Mouse (Mus musculus): ENCODE results near the gene Ctdspl. TPM values are rescaled to one million over a fixed set of nuclear protein-coding genes. Genes with fewer than 3 reads are reported as not detected.

Ctdspl gene
- total RNA-seq, 1 experiment: 2.9 TPM

DNA sequence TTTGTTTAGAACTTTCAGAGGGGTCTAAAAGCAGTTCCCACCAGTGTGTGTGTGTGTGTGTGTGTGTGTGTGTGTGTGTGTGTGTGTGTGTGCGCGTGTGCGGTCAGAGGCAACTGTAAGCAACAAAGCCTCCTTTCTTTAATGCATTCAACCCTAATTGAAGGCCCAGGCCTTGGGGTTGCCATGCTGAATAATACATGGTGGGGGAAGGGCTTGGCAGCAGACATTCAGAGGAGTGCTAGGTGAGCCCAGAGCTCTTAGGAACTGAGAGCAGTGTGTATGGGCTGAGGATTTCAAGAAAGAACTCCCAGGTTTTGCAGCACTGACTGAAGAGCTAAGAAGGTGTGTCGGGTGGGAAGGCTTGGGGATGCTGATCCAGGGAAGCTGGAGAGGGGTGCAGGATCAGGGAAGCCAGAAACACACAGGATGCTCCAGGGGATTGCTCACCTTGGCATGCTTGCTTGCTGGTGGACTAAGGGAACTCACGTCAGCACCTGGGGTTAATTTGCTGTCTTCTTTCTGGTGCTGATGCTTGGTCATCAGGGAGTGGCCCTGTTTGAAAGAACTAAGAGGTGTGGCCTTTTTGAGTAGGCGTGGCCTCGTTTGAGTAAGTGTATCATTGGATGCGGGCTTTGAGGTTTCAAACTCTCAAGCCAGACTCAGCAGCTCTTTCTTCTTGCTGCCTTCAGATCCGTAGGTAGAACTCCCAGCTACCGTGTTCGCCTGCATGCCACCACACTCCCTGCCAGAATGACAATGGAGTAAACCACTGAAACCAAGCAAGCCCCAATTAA lies 62.7 kb downstream of the Ctdspl start:
- H3K4me3 ChIP-seq (ENCODE audit: insufficient read depth in 1 of 2, low read depth in 1 of 2, low read length in 2 of 2, poor library complexity in 1 of 2, severe bottlenecking in 1 of 2): no peak overlapping the region
- in situ Hi-C loops (cut with MboI; ENCODE audit: low sequenced_read_pairs in 2 of 2, unreplicated experiment in 2 of 2): no loop called here
- peaks cover 2 to 26% of the 10 kb centered on the region in 2 experiments; a peak in 3 of 4 replicates for H3K4me1 ChIP-seq (ENCODE audit: control insufficient read depth in 2 of 2, insufficient read depth in 2 of 2, low read length in 2 of 2, poor library complexity in 1 of 2)
- no peaks in the 10 kb centered on the region for H3K36me3 ChIP-seq (ENCODE audit: control insufficient read depth, insufficient read depth, low read length, poor library complexity, severe bottlenecking)
- H3K9me3 ChIP-seq (ENCODE audit: control insufficient read depth, insufficient read depth, low read depth, low read length): no peaks in the 10 kb centered on the region
- TF ChIP-seq MAFK (IDR thresholded peaks at IDR 0.05; ENCODE audit: insufficient read depth, low read depth, low read length): no peak
- no peak for TF ChIP-seq HCFC1 (IDR thresholded peaks at IDR 0.05; ENCODE audit: borderline replicate concordance, insufficient read depth, low read length)
- no peak for TF ChIP-seq ZC3H11A (IDR thresholded peaks at IDR 0.05; ENCODE audit: borderline replicate concordance, low read depth, low read length)
- TF ChIP-seq CHD2 (IDR thresholded peaks at IDR 0.05; ENCODE audit: low read depth, low read length): no peak
- no peak for TF ChIP-seq ZNF384 (IDR thresholded peaks at IDR 0.05; ENCODE audit: low read depth, low read length)
- H3K27ac ChIP-seq (ENCODE audit: insufficient read depth, low read depth, low read length, poor library complexity, severe bottlenecking): no peak overlapping the region
- DNase-seq (ENCODE audit: low read depth, low spot score): peak; percentile 50
- no peak overlapping the region for H3K9ac ChIP-seq (ENCODE audit: insufficient read depth, low read depth, low read length, poor library complexity, severe bottlenecking)

DNA sequence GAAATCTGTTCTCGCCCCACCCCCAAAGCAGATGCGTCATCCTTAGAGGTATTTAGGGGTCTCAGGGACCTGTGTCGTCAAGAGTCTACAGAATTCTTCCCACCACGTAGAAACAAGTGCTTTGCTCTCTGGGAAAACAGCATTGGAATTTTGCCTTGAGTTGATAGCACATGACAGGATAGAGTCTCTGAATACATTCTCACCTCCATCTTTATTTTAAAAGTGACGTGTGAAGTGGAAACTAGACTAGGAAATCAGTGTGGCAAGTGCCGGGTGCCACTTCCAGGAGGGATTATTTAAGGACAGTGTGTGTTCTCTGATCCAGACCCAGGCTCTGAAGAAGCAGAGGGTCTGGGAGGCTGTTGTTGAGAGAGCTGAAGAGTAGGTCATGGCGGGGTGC lies 64.2 kb downstream of the Ctdspl start:
- DNase-seq (ENCODE audit: low read depth, low spot score): no peak
- Histone ChIP-seq H3K9me3 (ENCODE audit: control insufficient read depth, insufficient read depth, low read depth, low read length) (no peaks in the 10 kb centered on the region), H3K9ac (ENCODE audit: insufficient read depth, low read depth, low read length, poor library complexity, severe bottlenecking) (no peak overlapping the region), H3K36me3 (ENCODE audit: control insufficient read depth, insufficient read depth, low read length, poor library complexity, severe bottlenecking) (no peaks in the 10 kb centered on the region), H3K4me1 (ENCODE audit: control insufficient read depth in 2 of 2, insufficient read depth in 2 of 2, low read length in 2 of 2, poor library complexity in 1 of 2) (peaks cover 0 to 19% of the 10 kb centered on the region in 2 experiments; a peak in 2 of 4 replicates), H3K4me3 (ENCODE audit: insufficient read depth in 1 of 2, low read depth in 1 of 2, low read length in 2 of 2, poor library complexity in 1 of 2, severe bottlenecking in 1 of 2) (no peak overlapping the region), H3K27ac (ENCODE audit: insufficient read depth, low read depth, low read length, poor library complexity, severe bottlenecking) (no peak overlapping the region)
- TF ChIP-seq HCFC1 (IDR thresholded peaks at IDR 0.05; ENCODE audit: borderline replicate concordance, insufficient read depth, low read length) (no peak), MAFK (IDR thresholded peaks at IDR 0.05; ENCODE audit: insufficient read depth, low read depth, low read length) (no peak), ZNF384 (IDR thresholded peaks at IDR 0.05; ENCODE audit: low read depth, low read length) (no peak)
- in situ Hi-C loops (cut with MboI; ENCODE audit: low sequenced_read_pairs in 2 of 2, unreplicated experiment in 2 of 2): no loop called here

DNA sequence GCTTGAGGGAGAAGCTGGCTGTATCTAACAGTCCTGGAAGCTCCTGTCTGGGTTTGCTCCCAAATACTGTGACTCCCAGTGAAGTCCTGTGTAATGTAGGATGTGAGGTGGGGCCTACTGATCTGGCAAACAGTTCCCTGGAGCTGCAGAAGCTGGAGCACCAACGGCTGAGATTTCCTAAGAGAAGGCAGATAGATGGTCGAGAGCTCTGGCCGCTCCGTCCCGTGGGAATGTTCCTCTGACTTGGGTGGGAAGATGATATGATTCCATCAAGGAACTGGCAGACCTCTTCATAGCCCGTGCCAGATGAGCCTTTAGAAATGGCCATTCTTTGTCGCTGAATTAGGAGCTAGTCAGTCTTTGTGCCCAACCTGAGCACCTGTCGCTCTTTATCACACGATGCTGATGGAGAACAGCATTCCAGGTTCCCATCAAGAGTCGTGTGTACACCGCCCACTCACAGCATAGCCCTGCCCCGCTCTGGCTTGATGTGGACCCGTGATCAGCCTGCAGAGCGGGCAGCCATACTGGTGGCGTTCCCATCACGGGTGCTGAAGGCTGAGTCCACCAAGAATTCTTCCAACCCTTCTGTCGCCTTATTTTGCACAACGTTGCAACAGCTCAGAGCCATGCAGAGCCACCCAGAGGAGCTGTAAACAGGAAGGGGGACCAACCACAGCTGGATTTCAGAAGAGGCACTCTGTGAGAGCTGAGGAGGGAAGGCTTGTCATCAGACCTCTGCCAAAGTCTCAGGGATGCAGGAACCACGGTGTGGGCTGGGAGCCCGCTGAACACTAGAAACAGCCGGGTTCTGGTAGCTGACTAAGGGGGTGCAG lies 65.7 kb downstream of the Ctdspl start:
- Histone ChIP-seq H3K4me1 (ENCODE audit: control insufficient read depth in 2 of 2, insufficient read depth in 2 of 2, low read length in 2 of 2, poor library complexity in 1 of 2) (peaks cover 0 to 18% of the 10 kb centered on the region in 2 experiments; a peak in 1 of 4 replicates), H3K9me3 (ENCODE audit: control insufficient read depth, insufficient read depth, low read depth, low read length) (no peaks in the 10 kb centered on the region), H3K36me3 (ENCODE audit: control insufficient read depth, insufficient read depth, low read length, poor library complexity, severe bottlenecking) (no peaks in the 10 kb centered on the region), H3K4me3 (ENCODE audit: insufficient read depth in 1 of 2, low read depth in 1 of 2, low read length in 2 of 2, poor library complexity in 1 of 2, severe bottlenecking in 1 of 2) (no peak overlapping the region), H3K9ac (ENCODE audit: insufficient read depth, low read depth, low read length, poor library complexity, severe bottlenecking) (no peak overlapping the region), H3K27ac (ENCODE audit: insufficient read depth, low read depth, low read length, poor library complexity, severe bottlenecking) (no peak overlapping the region)
- TF ChIP-seq MAFK (IDR thresholded peaks at IDR 0.05; ENCODE audit: insufficient read depth, low read depth, low read length): no peak
- TF ChIP-seq ZNF384 (IDR thresholded peaks at IDR 0.05; ENCODE audit: low read depth, low read length): no peak
- TF ChIP-seq CHD2 (IDR thresholded peaks at IDR 0.05; ENCODE audit: low read depth, low read length): no peak
- no peak for TF ChIP-seq HCFC1 (IDR thresholded peaks at IDR 0.05; ENCODE audit: borderline replicate concordance, insufficient read depth, low read length)
- no peak for TF ChIP-seq ZC3H11A (IDR thresholded peaks at IDR 0.05; ENCODE audit: borderline replicate concordance, low read depth, low read length)
- DNase-seq (ENCODE audit: low read depth, low spot score): no peak
- in situ Hi-C loops (cut with MboI; ENCODE audit: low sequenced_read_pairs in 2 of 2, unreplicated experiment in 2 of 2): no loop called here

DNA sequence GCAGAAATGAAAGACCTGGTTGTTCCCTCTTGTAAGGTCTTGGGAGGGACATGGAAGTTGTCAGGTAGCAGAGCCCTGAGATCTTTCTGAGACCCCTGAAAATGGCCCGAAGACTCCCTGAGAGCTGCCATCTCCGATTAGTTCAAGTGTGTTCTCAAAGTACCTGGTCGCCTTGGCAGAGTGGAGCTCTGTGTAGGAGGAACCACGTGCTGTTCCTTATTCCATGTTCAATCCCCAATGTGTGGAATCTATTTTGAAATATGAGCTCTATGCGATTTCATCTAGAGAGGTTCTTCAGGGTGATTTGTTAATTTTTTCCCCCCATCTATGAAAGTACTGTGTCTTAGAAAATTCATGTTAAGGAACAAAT lies 66.3 kb downstream of the Ctdspl start:
- H3K36me3 ChIP-seq (ENCODE audit: control insufficient read depth, insufficient read depth, low read length, poor library complexity, severe bottlenecking): no peaks in the 10 kb centered on the region
- H3K27ac ChIP-seq (ENCODE audit: insufficient read depth, low read depth, low read length, poor library complexity, severe bottlenecking): no peak overlapping the region
- in situ Hi-C loops (cut with MboI; ENCODE audit: low sequenced_read_pairs in 2 of 2, unreplicated experiment in 2 of 2): no loop called here

More for the DNA sequence above, 66.3 kb downstream of the Ctdspl start:
- TF ChIP-seq ZNF384 (IDR thresholded peaks at IDR 0.05; ENCODE audit: low read depth, low read length) (no peak), ZC3H11A (IDR thresholded peaks at IDR 0.05; ENCODE audit: borderline replicate concordance, low read depth, low read length) (no peak), MAFK (IDR thresholded peaks at IDR 0.05; ENCODE audit: insufficient read depth, low read depth, low read length) (no peak), HCFC1 (IDR thresholded peaks at IDR 0.05; ENCODE audit: borderline replicate concordance, insufficient read depth, low read length) (no peak), CHD2 (IDR thresholded peaks at IDR 0.05; ENCODE audit: low read depth, low read length) (no peak)
- H3K9ac ChIP-seq (ENCODE audit: insufficient read depth, low read depth, low read length, poor library complexity, severe bottlenecking): no peak overlapping the region
- H3K4me1 ChIP-seq (ENCODE audit: control insufficient read depth in 2 of 2, insufficient read depth in 2 of 2, low read length in 2 of 2, poor library complexity in 1 of 2): peaks cover 0 to 18% of the 10 kb centered on the region in 2 experiments; a peak in 1 of 4 replicates
- H3K9me3 ChIP-seq (ENCODE audit: control insufficient read depth, insufficient read depth, low read depth, low read length): no peaks in the 10 kb centered on the region
- no peak for DNase-seq (ENCODE audit: low read depth, low spot score)
- H3K4me3 ChIP-seq (ENCODE audit: insufficient read depth in 1 of 2, low read depth in 1 of 2, low read length in 2 of 2, poor library complexity in 1 of 2, severe bottlenecking in 1 of 2): no peak overlapping the region
